Mouse (Mus musculus) heart, adult 2 months (tissue): ENCODE results near the gene Nup155. TPM values are rescaled to one million over a fixed set of nuclear protein-coding genes. Genes with fewer than 3 reads are reported as not detected.
"Not testable (repeated sequence)": the region's sequence is repeated elsewhere in the genome, so short reads cannot be mapped to it uniquely, and the experiment has no call there.

ENCODE experiments used
- DNase-seq, 2 experiments: peaks; one replicate each; pipeline ENCODE4 v3.0.0; 2021
- H3K27ac ChIP-seq: fragments of 200-600 bp; 2 replicates; pipeline ENCODE4 v1.8.1; 2022
- H3K27me3 ChIP-seq: fragments of 200-500 bp; 2 replicates; pipeline ENCODE4 v1.6.1; 2012; ENCODE audit warnings: mild to moderate bottlenecking, low read length, inconsistent platforms, mixed read lengths; ENCODE audit not compliant: control insufficient read depth, insufficient read depth
- H3K36me3 ChIP-seq: fragments of 200-500 bp; 2 replicates; pipeline ENCODE4 v1.6.1; 2012; ENCODE audit warnings: low read length, inconsistent platforms; ENCODE audit not compliant: control insufficient read depth, insufficient read depth
- H3K4me1 ChIP-seq: fragments of 200-500 bp; 2 replicates; pipeline ENCODE4 v1.6.1; 2011; ENCODE audit warnings: low read length; ENCODE audit not compliant: control insufficient read depth, insufficient read depth
- H3K4me3 ChIP-seq: fragments of 200-600 bp; 2 replicates; pipeline ENCODE4 v1.8.1; 2022
- H3K79me2 ChIP-seq: fragments of 200-500 bp; replicated peaks from 2 replicates; pipeline ENCODE4 v1.6.1; 2012; ENCODE audit warnings: mild to moderate bottlenecking, inconsistent platforms, low read length, moderate library complexity, mixed read lengths; ENCODE audit not compliant: control insufficient read depth, insufficient read depth
- H3K9ac ChIP-seq: fragments of 200-500 bp; 2 replicates; pipeline ENCODE4 v1.6.1; 2012; ENCODE audit warnings: low read depth, mild to moderate bottlenecking, control low read depth, inconsistent platforms, low read length, mixed read lengths
- CTCF ChIP-seq: fragments of 200-600 bp; IDR thresholded peaks from 2 replicates; pipeline ENCODE4 v1.8.1; 2022; ENCODE audit warnings: antibody characterized with exemption, mild to moderate bottlenecking, moderate library complexity
- EP300 ChIP-seq: fragments of 200-500 bp; IDR thresholded peaks from 2 replicates; pipeline ENCODE4 v1.6.1; 2011; ENCODE audit warnings: low read depth, low read length, control low read depth; ENCODE audit not compliant: insufficient read depth
- POLR2A ChIP-seq: fragments of 200-500 bp; IDR thresholded peaks from 2 replicates; pipeline ENCODE4 v1.6.1; 2011; ENCODE audit warnings: mild to moderate bottlenecking, low read depth, low read length, control low read depth; ENCODE audit not compliant: insufficient read depth
- WGBS: fragments of 180-500 bp; shearing (Covaris S2); methylation state at CpG from one replicate; pipeline ENCODE4 v1.1.7; 2018; 5-methylcytosine and 5-hydroxymethylcytosine counted together
- intact Hi-C: fragments of 180-260 bp; cut with DNase I; formaldehyde crosslinking; loops from one replicate; pipeline ENCODE4 v1.15.1; 2025
- long read RNA-seq: library from polyadenylated mRNA; stranded (forward); transcript quantifications from one replicate; pipeline ENCODE4 v2.0.0, GENCODE M21; 2021
- polyA plus RNA-seq: library from polyadenylated mRNA; depleted of rRNA; stranded (reverse); fragments of >200 nt; gene quantifications from 2 replicates; pipeline ENCODE4 v1.2.3, GENCODE M21; 2012; rRNA removed
- total RNA-seq, 2 experiments: library from RNA; stranded (reverse); gene quantifications; 2 replicates each; pipeline ENCODE4 v1.2.3; 2021

Gene Nup155
- 10 to 100 TPM in 1 of 2 experiments, 1 to 10 TPM in 1; 9.5 to 10.0 TPM for total RNA-seq
- 4.0 and 7.3 TPM in 2 replicates for polyA plus RNA-seq
- long read RNA-seq: 0 reads

GRCm38 (mm10) chr15:8108966-8109743, at the start of gene Nup155:
Gene Nup155, plus strand, starts transcription at chr15:8109273.
- peak within 1 kb of the TSS; percentile 61 for H3K4me3 ChIP-seq
- peaks cover 3% of the 10 kb centered on the region for H3K4me1 ChIP-seq
- DNase-seq: peak; percentile 93
- H3K36me3 ChIP-seq: peaks cover 2% of the 10 kb centered on the region; the same call in 1 of the 2 replicates
- intact Hi-C loops: loop anchor here (1.0 to 10.0 kb wide), 3 partner anchors 10 to 336 kb away; partner anchors contain the start of genes Cplane1, Nipbl and Wdr70
- peak within 1 kb of the TSS; percentile 88 for H3K9ac ChIP-seq
- WGBS: under 1% methylated on average over 51 of the region's 54 CpGs
- TF ChIP-seq EP300 (peak; percentile 49; the same call in 1 of the 2 replicates), CTCF (peak; percentile 32; the same call in 1 of the 2 replicates), POLR2A (peak; percentile 79)
- peak within 1 kb of the TSS; percentile 82 for H3K27ac ChIP-seq
- no peaks in the 10 kb centered on the region for H3K27me3 ChIP-seq
- H3K79me2 ChIP-seq: 0 out of 2 replicates have a peak, but pooled peaks cover 1% of the 10 kb centered on the region

GRCm38 (mm10) chr15:8065221-8065620, 43.9 kb upstream of the Nup155 start:
- intact Hi-C loops: loop anchor here (10.0 kb wide), 1 partner anchor 600 kb away; no protein-coding TSS in a partner anchor
- Histone ChIP-seq H3K27me3 (no peaks in the 10 kb centered on the region), H3K4me1 (no peaks in the 10 kb centered on the region), H3K27ac (no peak overlapping the region), H3K9ac (no peak overlapping the region), H3K36me3 (no peaks in the 10 kb centered on the region), H3K4me3 (no peak overlapping the region), H3K79me2 (no peaks in the 10 kb centered on the region)
- 54% methylated on average over 6 of the region's 6 CpGs for WGBS
- DNase-seq: no peak
- TF ChIP-seq EP300 (no peak), CTCF (peak; percentile 37)

GRCm38 (mm10) chr15:8073159-8073558, 35.9 kb upstream of the Nup155 start:
- H3K27ac ChIP-seq, H3K79me2 ChIP-seq, H3K4me3 ChIP-seq, H3K9ac ChIP-seq, H3K27me3 ChIP-seq, H3K36me3 ChIP-seq, H3K4me1 ChIP-seq, DNase-seq, intact Hi-C loops: not testable (repeated sequence)
- WGBS: 89% methylated on average over 3 of the region's 3 CpGs

GRCm38 (mm10) chr15:8082139-8082538, 26.9 kb upstream of the Nup155 start:
- intact Hi-C loops: no loop called here
- no peak overlapping the region for H3K9ac ChIP-seq
- H3K27me3 ChIP-seq: no peaks in the 10 kb centered on the region
- H3K36me3 ChIP-seq: no peaks in the 10 kb centered on the region; the same call in 1 of the 2 replicates
- H3K27ac ChIP-seq: no peak overlapping the region
- no peak for TF ChIP-seq CTCF
- TF ChIP-seq EP300: no peak
- TF ChIP-seq POLR2A: no peak
- DNase-seq: no peak
- no peaks in the 10 kb centered on the region for H3K79me2 ChIP-seq
- no peak overlapping the region for H3K4me3 ChIP-seq
- H3K4me1 ChIP-seq: no peaks in the 10 kb centered on the region
- WGBS: 94% methylated on average over 8 of the region's 8 CpGs

GRCm38 (mm10) chr15:8087293-8087692, 21.8 kb upstream of the Nup155 start:
- no peaks in the 10 kb centered on the region for H3K4me1 ChIP-seq
- H3K27me3 ChIP-seq: no peaks in the 10 kb centered on the region
- no peak for DNase-seq
- no peak overlapping the region for H3K9ac ChIP-seq
- WGBS: 93% methylated on average over 4 of the region's 4 CpGs
- no peak overlapping the region for H3K4me3 ChIP-seq
- no peak overlapping the region for H3K27ac ChIP-seq
- H3K79me2 ChIP-seq: no peaks in the 10 kb centered on the region
- TF ChIP-seq CTCF: no peak
- TF ChIP-seq EP300: no peak
- no peak for TF ChIP-seq POLR2A
- no peaks in the 10 kb centered on the region; the same call in 1 of the 2 replicates for H3K36me3 ChIP-seq
- intact Hi-C loops: no loop called here

GRCm38 (mm10) chr15:8088715-8089114, 20.4 kb upstream of the Nup155 start:
- no peaks in the 10 kb centered on the region for H3K79me2 ChIP-seq
- no peaks in the 10 kb centered on the region for H3K4me1 ChIP-seq
- intact Hi-C loops: no loop called here
- H3K4me3 ChIP-seq: no peak overlapping the region
- H3K27ac ChIP-seq: no peak overlapping the region
- TF ChIP-seq CTCF (no peak), EP300 (no peak), POLR2A (no peak)
- 84% methylated on average over 3 of the region's 3 CpGs for WGBS
- DNase-seq: no peak
- H3K27me3 ChIP-seq: no peaks in the 10 kb centered on the region
- no peaks in the 10 kb centered on the region; the same call in 1 of the 2 replicates for H3K36me3 ChIP-seq
- H3K9ac ChIP-seq: no peak overlapping the region
